Mouse (Mus musculus) left cerebral cortex, adult 9 months (tissue): ENCODE measurements at regions not wholly inside any gene's neighbourhood (a gene's known extent, or its start where the extent isn't known, plus 50 kb on each side); places are given as distances from the start of the nearest gene placed in this dataset.
"Not testable (repeated sequence)": the region's sequence is repeated elsewhere in the genome, so short reads cannot be mapped to it uniquely, and the experiment has no call there.

Source experiments
- DNase-seq, 2 experiments: peaks; one replicate each; pipeline ENCODE4 v3.0.0; 2022; ENCODE audit warnings: low spot score in 2 of 2

DNA sequence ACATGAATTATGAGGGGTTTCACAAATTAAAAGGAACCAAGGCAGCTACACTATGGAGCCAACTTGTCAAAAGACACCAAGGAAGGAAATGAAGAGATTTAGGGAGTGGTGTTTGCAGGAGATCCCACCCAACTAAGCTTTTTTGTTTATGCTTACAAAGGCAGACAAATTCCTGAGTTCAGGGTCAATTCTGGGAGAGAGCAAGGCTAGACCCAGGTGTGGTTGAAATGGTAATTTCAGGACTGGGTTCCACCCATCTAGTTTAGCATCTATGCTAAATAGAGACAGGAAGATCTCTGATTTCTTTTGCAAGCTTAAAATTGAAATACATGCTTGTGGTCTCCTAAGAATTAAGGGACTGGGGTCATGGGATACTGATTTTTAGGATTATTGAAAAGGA lies 286.0 kb upstream of the Pcdh17 start:
- no peak for DNase-seq

DNA sequence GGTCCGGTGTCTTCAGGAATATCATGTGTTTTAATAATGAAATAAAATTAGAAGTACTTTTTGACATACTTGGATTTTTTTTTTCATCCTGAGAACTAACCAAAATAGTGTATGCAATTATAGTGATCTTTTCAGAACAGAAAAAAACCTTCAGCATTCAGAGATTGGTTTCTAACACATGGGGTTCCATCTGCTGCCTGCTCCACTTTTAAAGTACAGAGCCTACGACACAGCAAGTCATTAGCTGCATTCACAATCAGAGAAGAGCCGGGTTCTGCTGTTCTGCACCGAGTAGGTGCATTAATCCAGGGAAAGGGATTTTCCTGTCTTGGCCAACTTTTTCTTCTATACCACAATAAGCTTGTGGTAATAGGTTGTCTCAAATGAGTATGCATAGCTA lies 267.9 kb upstream of the Pcdh17 start:
- peak; percentile 3 to 26 for DNase-seq

DNA sequence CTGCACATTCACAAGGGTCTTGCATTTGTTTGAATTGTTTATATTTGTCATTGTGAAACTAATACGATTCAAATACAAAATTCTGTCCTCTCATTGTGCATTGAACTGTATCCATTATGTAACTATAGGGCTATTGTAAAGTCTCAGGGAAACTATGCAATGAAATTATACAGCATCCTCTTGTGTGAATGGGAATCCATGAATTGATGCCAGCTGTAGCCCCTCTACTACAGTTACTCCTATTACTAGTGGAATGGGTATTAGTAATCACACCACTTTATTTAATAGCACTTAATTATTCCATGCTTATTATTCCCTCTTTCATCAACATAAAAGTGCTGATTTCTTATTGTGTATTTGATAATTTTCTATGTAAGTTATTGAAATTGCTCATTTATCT lies 232.4 kb upstream of the Pcdh17 start:
- DNase-seq: no peak

DNA sequence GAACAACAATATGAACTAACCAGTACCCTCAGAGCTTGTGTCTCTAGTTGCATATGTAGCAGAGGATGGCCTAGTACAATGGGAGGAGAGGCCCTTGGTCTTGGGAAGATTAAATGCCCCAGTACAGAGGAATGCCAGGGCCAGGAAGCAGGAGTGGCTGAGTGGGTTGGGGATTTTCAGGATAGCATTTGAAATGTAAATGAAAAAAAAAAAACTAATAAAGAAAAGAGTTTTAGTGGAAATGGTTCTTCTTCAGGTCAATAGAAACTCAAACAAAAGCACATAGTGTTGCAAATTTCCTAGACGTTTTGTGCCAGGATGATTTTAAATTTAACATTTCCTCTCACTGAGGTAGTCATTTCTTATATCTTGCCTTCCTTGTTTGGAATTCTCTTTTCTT lies 220.4 kb upstream of the Pcdh17 start:
- DNase-seq: no peak

DNA sequence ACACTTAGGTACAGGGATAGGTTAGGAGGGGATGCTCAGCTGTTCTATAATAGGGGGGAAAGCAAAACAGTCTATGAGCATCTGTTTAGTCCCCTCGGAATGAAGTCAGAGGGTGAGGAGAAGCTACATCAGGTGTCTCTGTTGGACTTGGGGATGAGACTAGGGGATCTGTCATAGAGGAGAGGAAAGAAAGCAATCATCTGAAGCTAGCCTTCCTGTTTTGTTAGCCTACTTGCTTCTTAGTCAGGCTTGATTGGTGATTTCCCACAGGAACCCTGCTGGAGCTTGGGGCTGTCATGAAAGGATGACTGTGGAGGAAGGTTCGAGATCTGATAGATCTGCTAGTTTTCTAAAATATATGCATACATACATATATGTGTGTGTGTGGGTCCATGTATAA lies 219.4 kb upstream of the Pcdh17 start:
- DNase-seq: no peak

DNA sequence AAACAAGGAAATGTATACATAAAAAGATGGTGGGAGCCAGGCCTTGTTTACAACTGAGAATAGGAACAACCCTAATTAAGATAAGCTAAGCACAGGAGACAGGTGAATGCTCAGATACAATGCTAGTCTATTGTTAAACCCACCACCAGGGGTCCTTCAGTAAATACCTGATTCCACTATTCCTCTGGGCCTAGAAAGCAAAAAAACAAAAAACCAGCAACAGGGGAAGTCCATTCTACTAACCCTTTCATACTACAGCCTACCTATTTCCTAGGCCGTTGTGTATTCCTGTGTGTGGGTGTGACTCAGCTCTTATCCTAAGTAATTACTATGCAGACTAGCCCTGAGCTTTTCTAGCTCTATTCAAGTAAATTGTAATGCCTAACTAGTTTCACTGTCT lies 195.4 kb upstream of the Pcdh17 start:
- DNase-seq: not testable (repeated sequence)

DNA sequence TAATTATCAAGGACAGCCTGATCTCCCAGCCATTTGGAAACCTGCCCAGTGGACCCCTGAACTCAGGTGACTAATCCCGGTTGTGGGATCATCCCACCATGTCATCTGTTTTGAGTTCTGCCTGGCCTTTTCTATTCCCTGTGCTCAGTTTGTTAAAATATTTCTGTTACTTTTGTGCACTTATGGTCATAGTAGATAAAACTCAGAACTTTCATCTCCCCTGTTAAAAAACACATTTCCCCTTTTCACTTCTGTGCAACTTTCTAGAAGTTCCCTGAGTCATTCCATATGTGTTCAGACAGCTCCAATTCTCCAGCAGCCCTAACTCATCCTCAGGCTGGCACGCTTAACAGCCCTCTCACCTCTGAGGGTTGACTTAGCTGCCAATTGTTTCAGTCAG lies 190.8 kb upstream of the Pcdh17 start:
- no peak for DNase-seq

DNA sequence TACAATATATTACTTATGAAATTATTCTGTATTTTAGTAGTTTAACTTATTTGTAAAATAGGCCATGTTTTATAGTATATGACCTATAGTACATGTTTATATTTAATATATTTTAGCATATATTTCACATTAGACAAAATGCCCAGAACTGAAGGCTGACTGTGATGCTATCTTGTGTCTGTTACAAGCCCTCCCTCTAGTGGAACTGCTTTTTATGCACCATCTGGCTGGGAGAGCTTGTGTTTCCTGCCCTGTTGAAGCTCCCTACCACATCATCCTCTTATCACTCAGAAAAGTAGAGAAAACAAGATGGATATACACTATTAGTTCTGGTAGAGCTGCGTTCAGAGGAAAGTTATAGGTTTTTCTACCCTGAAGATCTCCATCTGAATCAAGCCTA lies 185.7 kb upstream of the Pcdh17 start:
- peak; percentile 3 to 12 for DNase-seq

DNA sequence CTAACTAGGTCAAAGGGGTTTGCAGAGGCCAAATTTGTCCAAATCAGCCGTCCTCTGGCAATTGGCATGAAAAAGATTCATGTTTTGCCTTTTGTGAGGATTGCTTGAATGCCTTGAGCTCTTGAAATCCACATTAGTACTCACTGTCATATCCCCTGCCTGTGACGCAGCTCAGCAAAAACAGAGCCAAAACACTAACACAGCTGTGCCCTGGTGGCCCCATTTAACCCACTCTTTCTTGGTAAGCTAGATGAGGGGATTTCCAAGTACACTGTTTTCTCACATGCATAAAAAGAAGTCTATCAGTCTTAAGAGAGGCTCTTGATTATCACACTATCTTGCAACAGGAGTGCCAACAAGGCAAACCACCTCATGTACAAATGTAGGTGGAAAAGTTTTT lies 184.7 kb upstream of the Pcdh17 start:
- DNase-seq: no peak

DNA sequence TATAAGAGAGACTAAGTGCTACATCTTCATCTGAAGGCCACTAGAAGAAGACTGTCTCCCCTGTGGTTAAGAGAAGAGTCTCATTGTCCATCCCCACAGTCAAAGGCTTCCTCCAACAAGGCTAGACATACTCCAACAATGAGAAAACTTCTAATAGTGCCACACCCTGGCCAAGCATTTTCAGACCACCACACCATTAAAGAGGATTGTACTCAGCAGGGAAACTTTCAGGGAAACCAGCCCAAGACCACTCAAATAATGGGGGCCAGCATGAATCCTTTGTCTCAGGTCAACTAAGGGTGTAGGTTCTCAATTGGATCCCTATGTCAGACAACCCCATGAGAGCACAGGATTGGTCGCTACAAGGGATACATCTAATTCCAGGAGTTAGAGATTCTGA lies 179.4 kb upstream of the Pcdh17 start:
- DNase-seq: no peak

DNA sequence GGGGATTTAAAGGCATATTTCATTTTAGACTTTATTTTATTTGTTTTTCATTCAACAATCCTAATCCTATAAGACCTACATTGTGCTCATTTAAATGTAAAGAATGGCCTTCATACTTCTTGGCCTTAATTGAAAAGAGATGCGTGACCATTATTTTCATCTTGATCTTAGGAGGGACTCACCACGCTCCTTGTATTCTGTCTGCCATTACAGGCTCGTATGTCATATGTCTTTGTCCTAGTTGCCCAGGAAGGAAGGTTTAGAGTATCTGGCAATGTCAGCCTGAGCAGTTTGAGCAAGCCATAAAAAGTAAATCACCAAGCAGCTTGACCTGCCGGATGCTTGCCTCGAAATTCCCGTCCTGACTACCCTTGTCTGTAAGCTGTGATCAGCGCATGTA lies 177.1 kb upstream of the Pcdh17 start:
- no peak for DNase-seq

DNA sequence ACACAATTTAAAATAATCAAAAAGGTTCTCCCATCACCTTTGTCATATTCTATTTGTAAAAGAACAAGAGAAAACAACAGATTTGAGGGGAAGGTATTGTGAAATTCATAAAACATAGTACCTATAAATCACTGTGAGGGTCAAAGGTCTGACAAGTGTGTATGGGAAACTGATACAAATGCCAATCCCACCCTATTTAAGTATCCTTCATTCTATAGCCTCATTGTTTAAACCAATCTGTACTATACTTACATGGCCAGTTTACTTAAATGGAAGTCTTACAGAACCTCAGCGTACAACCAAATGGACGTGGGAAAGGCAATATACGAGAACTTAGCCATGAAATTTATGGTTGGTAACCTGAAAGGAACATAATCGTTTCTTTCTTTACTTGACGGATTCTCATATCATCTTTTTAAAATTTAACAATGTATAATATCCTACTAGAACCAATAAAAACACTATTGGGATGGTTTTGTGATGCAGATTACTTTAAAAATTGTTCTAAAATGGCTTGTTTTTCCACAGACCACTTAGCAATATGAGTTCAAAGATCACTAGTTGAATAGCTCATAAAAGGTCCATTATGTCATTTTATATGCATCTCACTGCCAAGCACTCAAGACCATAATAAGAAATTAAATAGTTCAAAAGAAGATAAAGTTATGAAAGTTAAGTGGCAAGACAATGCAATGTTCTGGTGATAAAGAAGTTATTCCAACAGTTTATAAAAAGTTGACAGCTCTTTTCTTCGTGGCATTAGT lies 159.7 kb upstream of the Pcdh17 start:
- DNase-seq: no peak

DNA sequence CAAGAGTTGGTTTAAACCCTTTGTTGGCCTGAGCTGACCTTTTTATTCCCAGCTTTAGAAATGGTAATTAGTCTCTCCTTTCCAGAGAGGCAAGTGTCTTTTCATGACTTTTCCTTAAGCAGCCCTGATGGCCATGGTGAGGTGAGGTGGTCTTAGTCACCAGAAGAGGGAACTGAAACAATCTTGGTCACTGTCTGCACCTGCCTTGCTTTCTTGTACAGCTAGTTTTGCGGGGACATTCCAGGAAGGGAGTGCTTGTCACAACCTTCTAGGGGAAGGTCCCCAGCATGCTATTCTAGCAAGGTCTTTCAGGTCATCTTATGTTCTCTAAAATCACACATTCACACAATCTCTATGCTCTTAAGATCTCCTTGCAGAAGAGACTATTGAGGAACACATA lies 122.6 kb upstream of the Pcdh17 start:
- no peak for DNase-seq

DNA sequence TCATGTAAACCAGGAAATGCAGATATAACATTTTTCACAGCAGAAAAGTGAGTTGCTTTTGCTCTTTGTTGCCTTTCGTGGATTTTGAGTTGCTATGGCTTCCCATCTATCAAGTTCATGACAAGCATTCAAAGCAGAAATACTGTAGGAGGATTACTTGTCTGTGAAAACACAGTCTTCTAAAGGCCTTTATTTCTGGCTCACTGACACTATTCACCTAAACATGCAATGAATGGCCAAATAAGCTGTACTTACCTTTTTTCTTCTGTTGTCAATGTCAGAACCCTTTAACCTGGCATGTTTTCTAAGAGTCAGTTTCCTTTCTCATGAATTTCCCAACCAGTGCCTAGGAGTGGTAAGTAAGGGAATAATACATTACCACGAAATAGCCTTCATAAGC lies 103.8 kb upstream of the Pcdh17 start:
- DNase-seq: no peak
